Mouse (Mus musculus) embryonic facial prominence, embryonic 10.5 days (tissue): ENCODE results near the gene Tomm20. TPM values are rescaled to one million over a fixed set of nuclear protein-coding genes. Genes with fewer than 3 reads are reported as not detected.

Experiments
- DNase-seq: peaks from one replicate; pipeline ENCODE4 v3.0.0-alpha.2; 2017; ENCODE audit warnings: low spot score
- H3K27ac ChIP-seq: fragments of 300-500 bp; sonication (generic); replicated peaks from 2 replicates; pipeline ENCODE4 v1.5.1; 2016; ENCODE audit warnings: mild to moderate bottlenecking
- H3K27me3 ChIP-seq: fragments of 300-500 bp; sonication (generic); replicated peaks from 2 replicates; pipeline ENCODE4 v1.6.1; 2016; ENCODE audit warnings: low read depth, mild to moderate bottlenecking; ENCODE audit not compliant: poor library complexity, severe bottlenecking
- H3K36me3 ChIP-seq: fragments of 300-500 bp; sonication (generic); replicated peaks from 2 replicates; pipeline ENCODE4 v1.6.1; 2016; ENCODE audit warnings: mild to moderate bottlenecking, moderate library complexity
- H3K4me1 ChIP-seq: fragments of 300-500 bp; sonication (generic); 2 replicates; pipeline ENCODE4 v1.6.1; 2016
- H3K4me3 ChIP-seq: fragments of 300-500 bp; sonication (generic); 2 replicates; pipeline ENCODE4 v1.5.1; 2016; ENCODE audit warnings: mild to moderate bottlenecking, moderate library complexity
- H3K9me3 ChIP-seq: fragments of 300-500 bp; sonication (generic); 2 replicates; pipeline ENCODE4 v1.6.1; 2016; ENCODE audit warnings: mild to moderate bottlenecking
- WGBS: fragments of 180-500 bp; shearing (Covaris S2); methylation state at CpG from one replicate; pipeline ENCODE4 v1.1.7; 2016; 5-methylcytosine and 5-hydroxymethylcytosine counted together
- polyA plus RNA-seq: library from polyadenylated mRNA; unstranded; fragments of >200 nt; fragmentation: Nextera tagmentation; extraction: Ambion mirVana; gene quantifications from 2 replicates; pipeline ENCODE4 v1.2.1, GENCODE M21; 2016

Tomm20 gene
- polyA plus RNA-seq, 1 experiment from 2014 or later = 285 TPM

GRCm38 (mm10) chr8:126946444-126946843 is 800 bp upstream of the Tomm20 start:
- peaks cover 64% of the 10 kb centered on the region for H3K36me3 ChIP-seq
- H3K4me3 ChIP-seq = 0 out of 2 replicates have a peak overlapping the region, but pooled peaks have one; percentile 91
- no peaks in the 10 kb centered on the region for H3K9me3 ChIP-seq
- DNase-seq = no peak
- no peaks in the 10 kb centered on the region for H3K27me3 ChIP-seq
- 0 out of 2 replicates have a peak overlapping the region, but pooled peaks have one; percentile 94 for H3K27ac ChIP-seq
- peaks cover 16% of the 10 kb centered on the region for H3K4me1 ChIP-seq
- whole genome bisulfite sequencing = 89% methylated on average over 7 of the region's 7 CpGs

- Histone ChIP-seq H3K9me3 (no peaks in the 10 kb centered on the region), H3K27ac (peak overlapping the region; percentile 94), H3K4me1 (peaks cover 16% of the 10 kb centered on the region), H3K4me3 (peak overlapping the region; percentile 91), H3K27me3 (no peaks in the 10 kb centered on the region), H3K36me3 (peaks cover 61% of the 10 kb centered on the region)
- under 1% methylated on average over 46 of the region's 46 CpGs for WGBS
- peak; percentile 78 for DNase-seq
These were observed 608 bp downstream of the Tomm20 start for GRCm38 (mm10) chr8:126944781-126945691.

GRCm38 (mm10) chr8:126943565-126943964 is 2.1 kb downstream of the Tomm20 start:
- WGBS = 91% methylated on average over 7 of the region's 7 CpGs
- H3K9me3 ChIP-seq = no peaks in the 10 kb centered on the region
- DNase-seq = no peak
- no peak overlapping the region for H3K27ac ChIP-seq
- peaks cover 16% of the 10 kb centered on the region for H3K4me1 ChIP-seq
- no peaks in the 10 kb centered on the region for H3K27me3 ChIP-seq
- H3K4me3 ChIP-seq = peak overlapping the region; percentile 91
- peaks cover 61% of the 10 kb centered on the region for H3K36me3 ChIP-seq

- Histone ChIP-seq H3K27me3 (no peaks in the 10 kb centered on the region), H3K27ac (no peak overlapping the region), H3K36me3 (peaks cover 92% of the 10 kb centered on the region), H3K9me3 (no peaks in the 10 kb centered on the region), H3K4me3 (no peak overlapping the region), H3K4me1 (no peaks in the 10 kb centered on the region)
- no peak for DNase-seq
- 87% methylated on average over 3 of the region's 3 CpGs for WGBS
These were observed 8.3 kb downstream of the Tomm20 start for GRCm38 (mm10) chr8:126937337-126937736.

- H3K27ac ChIP-seq = no peak overlapping the region
- no peak for DNase-seq
- no peaks in the 10 kb centered on the region for H3K27me3 ChIP-seq
- no peaks in the 10 kb centered on the region for H3K9me3 ChIP-seq
- H3K4me1 ChIP-seq = no peaks in the 10 kb centered on the region
- peaks cover 94% of the 10 kb centered on the region for H3K36me3 ChIP-seq
- H3K4me3 ChIP-seq = no peak overlapping the region
These were observed 9.7 kb downstream of the Tomm20 start for GRCm38 (mm10) chr8:126935932-126936331.

GRCm38 (mm10) chr8:126935387-126935786 is 10.3 kb downstream of the Tomm20 start:
- Histone ChIP-seq H3K4me1 (no peaks in the 10 kb centered on the region), H3K27me3 (no peaks in the 10 kb centered on the region), H3K36me3 (peaks cover 96% of the 10 kb centered on the region), H3K9me3 (no peaks in the 10 kb centered on the region), H3K27ac (no peak overlapping the region), H3K4me3 (no peak overlapping the region)
- no peak for DNase-seq
- WGBS = 98% methylated on average over 2 of the region's 2 CpGs

GRCm38 (mm10) chr8:126932656-126933055 is 13.0 kb downstream of the Tomm20 start:
- no peak for DNase-seq
- Histone ChIP-seq H3K4me1 (0 out of 2 replicates have a peak, but pooled peaks cover 2% of the 10 kb centered on the region), H3K9me3 (no peaks in the 10 kb centered on the region), H3K36me3 (peaks cover 95% of the 10 kb centered on the region), H3K4me3 (no peak overlapping the region), H3K27me3 (no peaks in the 10 kb centered on the region), H3K27ac (no peak overlapping the region)
- WGBS = 78% methylated on average over 1 of the region's 1 CpGs

- DNase-seq = no peak
- Histone ChIP-seq H3K36me3 (peaks cover 95% of the 10 kb centered on the region), H3K27me3 (no peaks in the 10 kb centered on the region), H3K4me1 (0 out of 2 replicates have a peak, but pooled peaks cover 2% of the 10 kb centered on the region), H3K27ac (no peak overlapping the region), H3K4me3 (no peak overlapping the region), H3K9me3 (no peaks in the 10 kb centered on the region)
- 95% methylated on average over 1 of the region's 1 CpGs for WGBS
These were observed 13.4 kb downstream of the Tomm20 start for GRCm38 (mm10) chr8:126932249-126932648.

- no peak for DNase-seq
- H3K27ac ChIP-seq = no peak overlapping the region
- no peak overlapping the region for H3K4me3 ChIP-seq
- no peaks in the 10 kb centered on the region for H3K9me3 ChIP-seq
- 52% methylated on average over 2 of the region's 2 CpGs for WGBS
- 0 out of 2 replicates have a peak, but pooled peaks cover 2% of the 10 kb centered on the region for H3K4me1 ChIP-seq
- peaks cover 94% of the 10 kb centered on the region for H3K36me3 ChIP-seq
- H3K27me3 ChIP-seq = no peaks in the 10 kb centered on the region
These were observed 13.9 kb downstream of the Tomm20 start for GRCm38 (mm10) chr8:126931720-126932119.

GRCm38 (mm10) chr8:126929607-126930161 is 16.0 kb downstream of the Tomm20 start:
- H3K36me3 ChIP-seq = peaks cover 88% of the 10 kb centered on the region
- H3K27me3 ChIP-seq = no peaks in the 10 kb centered on the region
- 74% methylated on average over 3 of the region's 3 CpGs for WGBS
- H3K9me3 ChIP-seq = no peaks in the 10 kb centered on the region
- H3K4me1 ChIP-seq = 0 out of 2 replicates have a peak, but pooled peaks cover 2% of the 10 kb centered on the region
- DNase-seq = peak; percentile 66
- no peak overlapping the region for H3K4me3 ChIP-seq
- H3K27ac ChIP-seq = no peak overlapping the region

- Histone ChIP-seq H3K27me3 (no peaks in the 10 kb centered on the region), H3K4me1 (0 out of 2 replicates have a peak, but pooled peaks cover 2% of the 10 kb centered on the region), H3K27ac (no peak overlapping the region), H3K36me3 (peaks cover 83% of the 10 kb centered on the region), H3K4me3 (no peak overlapping the region), H3K9me3 (no peaks in the 10 kb centered on the region)
- DNase-seq = no peak
- WGBS = 86% methylated on average over 10 of the region's 10 CpGs
These were observed 16.7 kb downstream of the Tomm20 start for GRCm38 (mm10) chr8:126928755-126929505.

- H3K27me3 ChIP-seq = no peaks in the 10 kb centered on the region
- H3K4me3 ChIP-seq = no peak overlapping the region
- H3K9me3 ChIP-seq = no peaks in the 10 kb centered on the region
- H3K36me3 ChIP-seq = peaks cover 77% of the 10 kb centered on the region
- H3K4me1 ChIP-seq = 0 out of 2 replicates have a peak, but pooled peaks cover 2% of the 10 kb centered on the region
- no peak overlapping the region for H3K27ac ChIP-seq
- no peak for DNase-seq
These were observed 17.6 kb downstream of the Tomm20 start for GRCm38 (mm10) chr8:126928028-126928427.
